Mouse (Mus musculus) liver, embryonic 14.5 days (tissue): Measurements from ENCODE around the gene Casc3.
A peak's percentile ranks its signal among the peaks of the same experiment; 100 is the strongest.

Experiments
- CTCF ChIP-seq: IDR thresholded peaks from 2 replicates; pipeline ENCODE4 v1.5.1; 2016; ENCODE audit warnings: antibody characterized with exemption, low read depth, control low read depth
- EP300 ChIP-seq: IDR thresholded peaks from 2 replicates; pipeline ENCODE4 v1.6.1; 2016; ENCODE audit warnings: antibody characterized with exemption, low read depth

DNA sequence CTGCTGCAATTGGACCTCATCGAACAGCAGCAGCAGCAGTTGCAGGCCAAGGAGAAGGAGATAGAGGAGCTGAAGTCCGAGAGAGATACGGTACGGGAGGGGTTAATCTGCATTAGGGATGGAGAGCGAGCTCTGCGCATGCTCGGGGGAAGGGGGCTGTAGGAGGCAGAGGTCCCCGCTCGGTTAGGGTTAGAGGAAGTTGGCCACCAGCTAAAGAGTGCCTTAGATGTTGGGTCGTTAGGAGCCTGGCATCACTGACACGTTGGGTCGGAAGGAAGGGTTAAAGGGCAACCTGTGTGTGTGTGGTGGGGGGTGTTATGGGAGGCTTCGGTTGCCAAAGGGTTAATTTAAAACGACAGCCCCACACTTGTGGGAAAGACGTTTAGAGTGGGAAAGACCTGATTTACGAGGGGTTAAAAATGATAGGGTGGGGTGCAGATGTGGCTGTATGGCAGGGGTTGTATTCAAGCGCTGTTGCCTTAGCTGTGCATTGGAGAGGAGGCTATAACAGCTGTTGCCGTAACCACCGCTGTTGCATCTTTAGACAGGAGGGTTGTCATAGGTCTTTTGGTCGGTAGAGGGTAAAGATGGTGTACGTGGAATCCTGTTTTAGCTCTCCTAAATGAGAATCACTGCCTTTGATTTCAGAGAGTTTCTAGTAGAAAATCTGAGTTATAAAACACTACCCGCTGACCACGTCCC is 8.0 kb upstream of the Casc3 start:
- TF ChIP-seq CTCF, result 0 out of 2 replicates have a peak, but pooled peaks have one; percentile 1
- TF ChIP-seq EP300, result no peak
